Mouse (Mus musculus) urinary bladder, adult 18-20 months (tissue): ENCODE measurements around the gene Rev3l.
"Not testable (repeated sequence)": the region's sequence is repeated elsewhere in the genome, so short reads cannot be mapped to it uniquely, and the experiment has no call there.

Experiments
- DNase-seq, 2 experiments: peaks; one replicate each; pipeline ENCODE4 v3.0.0; 2022; ENCODE audit warnings: low spot score in 2 of 2, mixed read lengths in 2 of 2

The Rev3l gene

GRCm38 (mm10) chr10:39785241-39785640 lies 53.3 kb downstream of the Rev3l start:
- no peak for DNase-seq

- DNase-seq: no peak
These were observed 61.4 kb downstream of the Rev3l start for GRCm38 (mm10) chr10:39793295-39793694.

GRCm38 (mm10) chr10:39811507-39811906 lies 79.6 kb downstream of the Rev3l start:
- DNase-seq: no peak

DNA sequence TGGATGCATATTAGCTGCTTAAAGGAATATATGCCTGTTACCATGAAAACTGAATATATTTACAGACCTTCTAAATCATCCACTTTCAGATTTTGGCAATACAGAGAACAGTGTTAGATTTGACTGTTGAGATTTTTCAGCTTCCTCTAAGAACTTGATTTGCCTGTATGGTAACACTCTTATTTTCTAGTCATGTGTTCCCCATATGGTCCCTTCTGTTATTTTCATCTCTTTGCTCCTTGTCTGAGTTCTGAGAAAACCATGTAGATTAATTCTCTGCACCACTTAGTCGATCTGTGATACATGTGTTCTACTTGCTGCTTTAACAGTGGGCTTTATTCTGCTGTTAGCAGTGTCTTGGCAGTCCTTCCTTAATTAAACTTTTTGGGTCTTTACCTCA lies 110.7 kb downstream of the Rev3l start:
- no peak for DNase-seq

- no peak for DNase-seq
These were observed 133.6 kb downstream of the Rev3l start for GRCm38 (mm10) chr10:39865509-39865908.

GRCm38 (mm10) chr10:39888621-39889020 lies 156.7 kb downstream of the Rev3l start:
- no peak for DNase-seq

DNA sequence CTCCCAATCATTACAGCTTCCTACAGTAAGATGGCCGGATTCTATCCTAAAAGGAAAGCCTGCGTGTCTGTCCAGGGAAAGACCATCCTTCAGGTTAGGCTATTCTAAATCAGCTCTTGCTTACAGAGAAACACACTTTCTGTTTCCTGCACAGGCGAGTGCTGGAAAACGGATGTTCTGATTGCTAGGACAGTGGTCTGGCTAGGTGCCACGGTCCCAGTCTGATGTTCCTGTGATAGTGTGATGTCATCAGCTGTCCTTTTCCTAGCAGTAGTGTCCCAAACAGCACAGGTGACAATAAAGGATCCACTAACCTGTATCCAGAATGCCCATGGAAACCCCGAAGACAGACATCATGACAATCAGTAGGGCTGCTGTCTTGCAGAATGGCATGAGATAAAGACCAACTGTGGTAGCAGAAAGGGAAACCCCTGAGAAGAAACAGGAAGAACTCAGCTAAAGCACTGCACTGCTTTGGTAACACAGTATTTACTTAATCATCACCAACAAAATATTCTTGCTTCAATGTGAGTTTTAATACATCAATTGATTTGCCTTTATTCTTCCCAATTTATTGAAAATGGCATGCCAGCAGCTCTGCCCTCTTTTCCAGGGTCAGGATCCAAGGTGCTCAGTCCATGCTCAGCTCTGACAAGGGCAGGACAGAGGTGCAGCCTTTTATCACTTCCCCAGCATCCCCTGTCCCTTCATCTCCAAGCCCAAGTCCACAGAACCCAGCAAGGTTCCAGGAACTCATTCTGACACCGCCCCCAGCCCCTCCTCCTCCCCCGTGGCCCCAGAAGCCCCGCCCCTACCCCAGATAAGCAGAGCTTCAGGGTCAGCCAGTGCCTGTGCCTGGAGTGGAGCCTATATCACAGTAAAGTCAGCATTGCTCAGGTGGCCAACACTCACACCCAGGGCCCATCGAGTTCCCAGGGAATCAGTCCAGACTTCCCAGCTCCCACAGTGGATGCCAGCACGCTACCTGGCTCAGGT lies 162.1 kb downstream of the Rev3l start:
- no peak for DNase-seq

GRCm38 (mm10) chr10:39896503-39896902 lies 164.6 kb downstream of the Rev3l start:
- DNase-seq: no peak

GRCm38 (mm10) chr10:39898874-39899371 lies 167.0 kb downstream of the Rev3l start, which contains the start of gene Mfsd4b4:
Gene Mfsd4b4 (minus strand): TSS chr10:39899238.
- DNase-seq: peak; percentile 75 to 83

DNA sequence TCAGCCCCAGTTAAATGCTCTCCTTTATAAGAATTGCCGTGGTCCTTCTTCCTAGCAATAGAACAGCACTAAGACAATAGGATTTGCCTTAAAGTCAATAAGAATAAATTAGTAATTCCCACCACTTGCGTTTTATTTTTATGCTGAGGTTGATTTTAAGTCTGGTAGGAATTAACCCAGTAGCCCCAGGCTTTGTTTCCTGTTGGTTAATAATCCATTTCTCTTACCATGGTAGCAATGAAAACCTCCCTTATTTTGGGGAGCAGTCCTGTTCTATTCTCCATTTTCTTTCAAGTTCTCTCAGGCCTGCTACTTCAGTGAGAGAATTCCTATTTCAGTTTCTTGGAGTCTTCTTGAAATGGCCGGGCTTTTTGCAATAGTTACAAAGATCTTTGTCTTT lies 172.3 kb downstream of the Rev3l start:
- DNase-seq: no peak

DNA sequence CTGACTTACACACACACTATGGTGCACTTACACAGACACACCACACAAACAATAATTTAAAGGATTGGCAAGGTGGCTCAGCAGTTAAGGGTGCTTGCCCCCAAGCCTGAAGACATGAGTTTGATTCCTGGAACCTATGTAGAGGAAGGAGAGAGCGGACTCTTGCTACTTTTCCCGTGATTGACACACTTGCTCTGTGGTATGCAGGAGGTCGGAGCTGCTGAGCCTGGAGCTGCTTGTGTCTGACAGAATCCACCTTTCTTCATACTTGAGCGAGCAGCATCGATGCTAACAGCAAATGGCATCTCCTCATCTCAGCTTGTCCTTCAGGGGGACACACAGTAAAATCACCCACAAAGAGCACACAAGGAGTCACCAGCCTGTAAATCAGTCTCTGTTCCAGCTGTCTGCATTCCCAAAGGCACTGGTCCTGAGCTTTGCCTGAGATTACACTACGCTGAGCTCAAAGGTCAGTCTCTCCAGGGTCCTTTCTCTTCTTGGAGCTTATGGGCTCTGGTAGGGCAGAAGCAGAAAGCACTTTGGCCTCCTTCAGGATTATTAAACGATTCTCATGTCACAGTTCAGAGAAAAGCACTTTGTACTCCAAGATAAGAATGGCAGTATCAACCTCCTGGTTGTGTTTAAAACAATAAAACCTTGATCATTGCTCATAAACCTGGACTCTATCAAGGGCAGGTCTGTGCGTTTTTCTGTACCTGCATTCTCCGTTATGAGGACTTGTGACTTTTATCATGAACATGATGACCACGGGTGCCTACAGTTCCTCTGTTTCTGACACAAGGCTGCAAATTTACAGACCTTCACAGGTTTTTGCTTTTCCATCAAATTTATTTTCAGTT lies 175.1 kb downstream of the Rev3l start:
- no peak for DNase-seq

DNA sequence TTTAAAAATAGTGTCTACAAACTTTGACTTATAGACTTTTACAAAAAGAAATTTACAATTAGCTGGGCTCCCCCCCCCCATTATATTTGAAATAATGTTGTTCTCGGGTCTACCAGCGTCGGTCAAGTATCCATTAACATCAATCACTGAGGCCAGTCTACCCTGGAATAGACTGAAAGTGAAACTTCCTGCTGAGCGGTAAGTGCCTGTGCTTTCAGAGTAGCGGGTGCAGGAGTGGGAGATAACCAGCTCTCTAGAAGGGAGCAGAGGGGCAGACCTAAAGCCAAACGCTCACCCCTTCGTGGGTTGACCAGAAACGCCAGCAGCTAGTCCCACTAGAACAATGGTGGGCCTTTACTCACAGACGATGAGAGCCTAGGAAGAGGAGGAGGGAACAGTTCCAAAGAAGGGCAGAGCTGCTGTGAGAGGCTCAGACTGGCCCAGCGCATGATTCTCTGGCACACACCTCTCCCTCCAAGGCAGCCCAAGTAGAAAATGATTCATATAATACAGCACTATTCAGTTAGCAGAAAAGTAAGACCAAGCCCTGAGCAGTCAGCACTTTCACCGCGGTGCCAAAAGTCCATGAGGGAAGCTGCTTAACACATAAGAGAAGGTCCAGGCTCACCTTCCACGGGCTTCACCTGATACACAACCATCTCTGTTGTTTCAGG lies 177.0 kb downstream of the Rev3l start:
- DNase-seq: no peak

DNA sequence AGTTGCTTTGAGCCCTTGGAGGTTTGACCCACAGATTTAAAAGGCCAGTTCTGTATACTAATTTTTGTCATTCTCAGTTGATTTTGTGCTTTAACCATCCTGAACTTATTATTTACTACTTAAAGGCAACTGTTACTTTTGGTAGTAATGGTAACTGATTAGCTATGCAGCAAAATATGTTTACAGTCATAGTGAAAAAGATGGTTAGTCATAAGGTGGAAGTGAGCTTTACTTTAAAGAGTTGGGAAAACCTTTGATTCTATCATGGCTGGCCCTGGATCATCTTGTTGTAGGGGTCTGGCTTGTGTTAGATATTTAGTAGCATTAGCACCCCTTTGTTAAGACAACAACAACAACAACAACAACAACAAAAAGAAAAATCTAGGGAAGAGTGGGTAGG lies 180.7 kb downstream of the Rev3l start:
- DNase-seq: no peak

GRCm38 (mm10) chr10:39924556-39924955 lies 192.6 kb downstream of the Rev3l start:
- not testable (repeated sequence) for DNase-seq
